Mouse (Mus musculus): ENCODE results near the gene Dnm2. TPM values are rescaled to one million over a fixed set of nuclear protein-coding genes. Genes with fewer than 3 reads are reported as not detected.
"Not testable (repeated sequence)": the region's sequence is repeated elsewhere in the genome, so short reads cannot be mapped to it uniquely, and the experiment has no call there.

Dnm2 gene
- polyA plus RNA-seq, 1 experiment = 86.2 TPM

- Histone ChIP-seq H3K9ac (ENCODE audit: low read depth, poor library complexity, severe bottlenecking) (no peak overlapping the region), H3K9me3 (replicated peaks; ENCODE audit: control insufficient read depth, insufficient read depth, low read length, poor library complexity, severe bottlenecking) (no peaks in the 10 kb centered on the region)
- no peak for TF ChIP-seq POLR2A (IDR thresholded peaks at IDR 0.05; ENCODE audit: insufficient read depth, low read length)
- no peak for TF ChIP-seq CTCF (IDR thresholded peaks at IDR 0.05; ENCODE audit: low read depth, low read length)
- TF ChIP-seq EP300 (IDR thresholded peaks at IDR 0.05; ENCODE audit: insufficient read depth, low read depth, low read length) = no peak
These were observed 35.8 kb downstream of the Dnm2 start for GRCm38 (mm10) chr9:21460400-21460940.

GRCm38 (mm10) chr9:21463138-21463590, 38.5 kb downstream of the Dnm2 start:
- TF ChIP-seq CTCF (IDR thresholded peaks at IDR 0.05; ENCODE audit: low read depth, low read length) = no peak
- TF ChIP-seq EP300 (IDR thresholded peaks at IDR 0.05; ENCODE audit: insufficient read depth, low read depth, low read length) = no peak
- no peak for TF ChIP-seq POLR2A (IDR thresholded peaks at IDR 0.05; ENCODE audit: insufficient read depth, low read length)
- H3K36me3 ChIP-seq (ENCODE audit: control insufficient read depth, insufficient read depth, low read length, poor library complexity, severe bottlenecking) = peaks cover 9% of the 10 kb centered on the region
- H3K4me3 ChIP-seq (ENCODE audit: low read depth, low read length) = no peak overlapping the region
- no peaks in the 10 kb centered on the region for H3K27me3 ChIP-seq (ENCODE audit: control insufficient read depth, insufficient read depth, low read length, poor library complexity, severe bottlenecking)
- H3K4me1 ChIP-seq (ENCODE audit: control insufficient read depth, insufficient read depth, low read length) = peaks cover 8% of the 10 kb centered on the region
- H3K9ac ChIP-seq (ENCODE audit: low read depth, poor library complexity, severe bottlenecking) = no peak overlapping the region
- no peaks in the 10 kb centered on the region for H3K9me3 ChIP-seq (replicated peaks; ENCODE audit: control insufficient read depth, insufficient read depth, low read length, poor library complexity, severe bottlenecking)
- no peak overlapping the region for H3K27ac ChIP-seq (ENCODE audit: insufficient read depth, low read length)

More at GRCm38 (mm10) chr9:21460400-21460940, 35.8 kb downstream of the Dnm2 start:
- Histone ChIP-seq H3K4me3 (ENCODE audit: low read depth, low read length) (no peak overlapping the region), H3K4me1 (ENCODE audit: control insufficient read depth, insufficient read depth, low read length) (peaks cover 13% of the 10 kb centered on the region), H3K27me3 (ENCODE audit: control insufficient read depth, insufficient read depth, low read length, poor library complexity, severe bottlenecking) (no peaks in the 10 kb centered on the region), H3K27ac (ENCODE audit: insufficient read depth, low read length) (no peak overlapping the region), H3K36me3 (ENCODE audit: control insufficient read depth, insufficient read depth, low read length, poor library complexity, severe bottlenecking) (peaks cover 2% of the 10 kb centered on the region; the same call in 1 of the 2 replicates)

GRCm38 (mm10) chr9:21463766-21464564, 39.3 kb downstream of the Dnm2 start:
- Histone ChIP-seq H3K4me3 (ENCODE audit: low read depth, low read length) (no peak overlapping the region), H3K27ac (ENCODE audit: insufficient read depth, low read length) (no peak overlapping the region), H3K4me1 (ENCODE audit: control insufficient read depth, insufficient read depth, low read length) (peaks cover 4% of the 10 kb centered on the region), H3K36me3 (ENCODE audit: control insufficient read depth, insufficient read depth, low read length, poor library complexity, severe bottlenecking) (peaks cover 12% of the 10 kb centered on the region), H3K9ac (ENCODE audit: low read depth, poor library complexity, severe bottlenecking) (no peak overlapping the region), H3K27me3 (ENCODE audit: control insufficient read depth, insufficient read depth, low read length, poor library complexity, severe bottlenecking) (no peaks in the 10 kb centered on the region), H3K9me3 (replicated peaks; ENCODE audit: control insufficient read depth, insufficient read depth, low read length, poor library complexity, severe bottlenecking) (no peaks in the 10 kb centered on the region)
- TF ChIP-seq CTCF (IDR thresholded peaks at IDR 0.05; ENCODE audit: low read depth, low read length) (no peak), EP300 (IDR thresholded peaks at IDR 0.05; ENCODE audit: insufficient read depth, low read depth, low read length) (no peak), POLR2A (IDR thresholded peaks at IDR 0.05; ENCODE audit: insufficient read depth, low read length) (no peak)

GRCm38 (mm10) chr9:21464565-21464928, 39.8 kb downstream of the Dnm2 start:
- not testable (repeated sequence) for H3K27ac ChIP-seq (ENCODE audit: insufficient read depth, low read length); H3K4me3 ChIP-seq (ENCODE audit: low read depth, low read length); H3K9me3 ChIP-seq (replicated peaks; ENCODE audit: control insufficient read depth, insufficient read depth, low read length, poor library complexity, severe bottlenecking); H3K9ac ChIP-seq (ENCODE audit: low read depth, poor library complexity, severe bottlenecking); H3K27me3 ChIP-seq (ENCODE audit: control insufficient read depth, insufficient read depth, low read length, poor library complexity, severe bottlenecking); H3K4me1 ChIP-seq (ENCODE audit: control insufficient read depth, insufficient read depth, low read length)
- peaks cover 12% of the 10 kb centered on the region for H3K36me3 ChIP-seq (ENCODE audit: control insufficient read depth, insufficient read depth, low read length, poor library complexity, severe bottlenecking)

- H3K36me3 ChIP-seq (ENCODE audit: control insufficient read depth, insufficient read depth, low read length, poor library complexity, severe bottlenecking) = peaks cover 24% of the 10 kb centered on the region
- H3K4me3 ChIP-seq (ENCODE audit: low read depth, low read length) = no peak overlapping the region
- no peak overlapping the region for H3K27ac ChIP-seq (ENCODE audit: insufficient read depth, low read length)
- H3K9me3 ChIP-seq (replicated peaks; ENCODE audit: control insufficient read depth, insufficient read depth, low read length, poor library complexity, severe bottlenecking) = no peaks in the 10 kb centered on the region
- no peaks in the 10 kb centered on the region for H3K27me3 ChIP-seq (ENCODE audit: control insufficient read depth, insufficient read depth, low read length, poor library complexity, severe bottlenecking)
- TF ChIP-seq POLR2A (IDR thresholded peaks at IDR 0.05; ENCODE audit: insufficient read depth, low read length) (no peak), CTCF (IDR thresholded peaks at IDR 0.05; ENCODE audit: low read depth, low read length) (peak; percentile 56)
- no peaks in the 10 kb centered on the region for H3K4me1 ChIP-seq (ENCODE audit: control insufficient read depth, insufficient read depth, low read length)
- no peak overlapping the region for H3K9ac ChIP-seq (ENCODE audit: low read depth, poor library complexity, severe bottlenecking)
These were observed 44.6 kb downstream of the Dnm2 start for GRCm38 (mm10) chr9:21469032-21470024.
